Mouse (Mus musculus): ENCODE measurements around the gene Hist2h3c1.
"Not testable (repeated sequence)": the region's sequence is repeated elsewhere in the genome, so short reads cannot be mapped to it uniquely, and the experiment has no call there.

The Hist2h3c1 gene

GRCm38 (mm10) chr3:96246427-96246856 is at the start of gene Hist2h3c1:
Gene Hist2h3c1 (plus strand): TSS chr3:96246685.
- not testable (repeated sequence) for DNase-seq (ENCODE audit: low spot score in 2 of 2)

GRCm38 (mm10) chr3:96197129-96197749 is 49.2 kb upstream of the Hist2h3c1 start:
- peak; percentile 72 to 86 for DNase-seq (ENCODE audit: low spot score in 2 of 2)

- no peak for DNase-seq (ENCODE audit: low spot score in 2 of 2)
Observed at GRCm38 (mm10) chr3:96198181-96198580, 48.3 kb upstream of the Hist2h3c1 start.

DNA sequence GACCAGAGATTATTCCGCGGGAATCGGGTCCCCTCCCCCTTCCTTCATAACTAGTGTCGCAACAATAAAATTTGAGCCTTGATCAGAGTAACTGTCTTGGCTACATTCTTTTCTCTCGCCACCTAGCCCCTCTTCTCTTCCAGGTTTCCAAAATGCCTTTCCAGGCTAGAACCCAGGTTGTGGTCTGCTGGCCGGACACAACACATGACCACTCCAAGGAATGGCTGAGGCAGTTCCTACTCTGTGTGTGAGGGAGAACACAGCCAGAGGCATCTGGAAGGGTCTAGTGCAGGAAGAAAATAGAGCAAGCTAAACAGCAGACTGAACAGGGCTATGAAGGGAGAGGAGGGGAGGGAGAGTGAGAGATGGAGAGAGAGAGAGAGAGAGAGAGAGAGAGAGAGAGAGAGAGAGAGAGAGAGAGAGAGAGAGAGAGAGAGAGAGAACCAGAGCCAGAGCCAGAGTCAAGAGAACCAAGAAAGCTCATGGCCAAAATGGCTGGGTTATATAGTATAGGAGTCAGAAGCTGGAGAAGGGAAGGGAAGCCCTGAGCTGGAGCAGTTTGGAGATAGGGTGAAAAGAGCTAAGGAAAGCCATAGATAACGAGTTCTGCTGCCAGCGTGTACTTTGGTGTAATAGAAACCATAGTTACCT is 47.8 kb upstream of the Hist2h3c1 start:
- not testable (repeated sequence) for DNase-seq (ENCODE audit: low spot score in 2 of 2)

DNA sequence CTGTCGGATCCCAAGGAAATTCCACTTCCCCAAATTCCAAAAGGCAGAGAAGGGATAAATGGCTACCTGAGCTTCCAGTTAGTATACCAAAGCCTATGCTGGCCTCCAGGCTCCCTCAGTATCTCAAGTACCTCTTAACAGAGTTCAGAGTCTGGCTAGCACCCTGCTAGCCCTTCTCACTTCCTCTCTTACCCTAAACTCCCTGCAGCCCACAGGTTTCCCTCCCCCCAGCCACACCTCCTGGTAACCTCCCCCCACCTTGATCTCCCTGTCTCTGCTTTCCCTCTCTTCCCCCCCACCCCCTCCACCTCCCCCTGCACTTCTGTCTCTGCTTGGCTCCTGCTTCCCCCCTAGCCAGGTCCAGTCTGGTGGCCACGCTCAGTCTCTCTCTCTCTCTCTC is 46.8 kb upstream of the Hist2h3c1 start:
- DNase-seq (ENCODE audit: low spot score in 2 of 2), result no peak

DNA sequence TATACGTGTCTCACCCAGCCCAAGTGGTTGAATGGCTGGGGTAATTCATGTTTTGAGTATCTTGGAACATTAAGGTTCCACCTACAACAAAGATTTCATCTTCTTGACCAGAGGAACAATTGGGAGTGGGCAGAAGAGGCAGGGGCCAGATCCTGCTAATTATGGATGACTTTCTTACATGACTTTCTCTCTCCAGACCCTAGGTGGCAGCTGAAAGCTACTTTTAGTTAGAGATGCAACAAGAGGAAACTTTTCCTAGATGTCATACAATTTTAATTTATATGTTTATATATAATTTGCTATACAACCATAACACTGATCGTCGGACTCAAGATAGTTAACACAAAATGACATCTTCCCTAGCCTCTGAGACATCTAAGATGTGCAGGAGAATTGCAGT is 38.7 kb upstream of the Hist2h3c1 start:
- no peak for DNase-seq (ENCODE audit: low spot score in 2 of 2)

DNA sequence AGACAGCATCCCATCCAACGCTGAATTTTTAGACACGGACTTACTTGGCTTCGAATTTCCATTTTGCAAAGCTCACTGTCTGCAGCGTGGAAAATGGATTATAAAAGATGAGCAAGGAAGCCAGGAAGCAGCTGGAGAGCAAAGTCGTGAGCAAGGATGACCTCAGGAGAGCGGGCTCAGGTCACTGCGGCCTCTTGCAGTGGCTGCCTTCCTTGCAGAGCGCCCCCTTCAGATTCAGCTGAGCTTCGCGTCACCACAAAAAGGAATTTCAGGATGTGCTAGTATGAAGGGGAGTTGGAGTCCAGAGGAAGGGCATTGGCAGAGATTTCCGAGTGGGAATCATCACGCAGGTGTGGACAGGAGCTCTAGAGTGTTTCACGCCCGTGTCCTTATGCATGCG is 37.2 kb upstream of the Hist2h3c1 start:
- DNase-seq (ENCODE audit: low spot score in 2 of 2), result no peak

DNA sequence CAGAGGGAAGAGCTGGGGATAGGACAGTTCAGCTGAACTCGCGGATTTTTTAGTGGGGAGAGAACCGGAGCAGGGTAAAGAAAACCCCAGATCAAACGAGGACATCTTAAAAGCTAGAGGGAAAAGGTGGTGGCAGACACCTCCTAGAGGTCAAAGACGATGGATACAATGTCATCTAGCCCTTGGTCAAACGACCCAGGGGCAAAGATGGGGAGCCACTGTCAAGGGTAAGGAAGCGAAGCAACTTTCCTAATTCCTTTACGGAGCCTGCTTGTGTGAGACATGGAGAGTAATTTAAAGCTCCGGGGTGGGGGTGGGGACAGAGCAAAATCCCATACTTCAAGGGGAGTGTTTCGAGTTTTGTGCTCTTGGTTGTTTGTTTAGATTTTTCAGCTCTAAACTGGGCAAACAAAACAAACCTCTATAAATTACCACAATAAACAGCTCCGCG is 27.3 kb upstream of the Hist2h3c1 start:
- DNase-seq (ENCODE audit: low spot score in 2 of 2), result peak; percentile 54 to 65

- peak; percentile 81 to 91 for DNase-seq (ENCODE audit: low spot score in 2 of 2)
Observed at GRCm38 (mm10) chr3:96219661-96220130, 26.8 kb upstream of the Hist2h3c1 start, which contains the start of the genes Bola1 and Hist2h2ab. Gene Bola1 (minus strand): TSS chr3:96219709. Gene Hist2h2ab (plus strand): TSS chr3:96219865.

DNA sequence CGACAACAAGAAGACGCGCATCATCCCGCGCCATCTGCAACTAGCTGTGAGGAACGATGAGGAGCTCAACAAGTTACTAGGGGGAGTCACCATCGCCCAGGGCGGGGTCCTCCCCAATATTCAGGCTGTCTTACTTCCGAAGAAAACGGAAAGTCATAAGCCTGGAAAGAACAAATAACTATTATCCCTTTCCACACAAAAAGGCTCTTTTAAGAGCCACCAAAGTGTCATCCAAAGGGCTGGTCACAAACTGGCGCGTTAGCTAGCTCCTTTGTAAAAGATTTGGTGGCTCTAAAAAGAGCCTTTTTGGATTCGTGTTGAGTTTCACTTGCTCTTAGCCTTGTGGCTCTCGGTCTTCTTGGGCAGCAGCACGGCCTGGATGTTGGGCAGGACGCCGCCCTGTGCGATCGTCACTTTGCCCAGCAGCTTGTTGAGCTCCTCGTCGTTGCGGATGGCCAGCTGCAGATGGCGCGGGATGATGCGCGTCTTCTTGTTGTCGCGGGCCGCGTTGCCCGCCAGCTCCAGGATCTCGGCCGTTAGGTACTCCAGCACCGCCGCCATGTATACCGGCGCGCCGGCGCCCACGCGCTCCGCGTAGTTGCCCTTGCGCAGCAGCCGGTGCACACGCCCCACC is 26.2 kb upstream of the Hist2h3c1 start:
- DNase-seq (ENCODE audit: low spot score in 2 of 2), result not testable (repeated sequence)

DNA sequence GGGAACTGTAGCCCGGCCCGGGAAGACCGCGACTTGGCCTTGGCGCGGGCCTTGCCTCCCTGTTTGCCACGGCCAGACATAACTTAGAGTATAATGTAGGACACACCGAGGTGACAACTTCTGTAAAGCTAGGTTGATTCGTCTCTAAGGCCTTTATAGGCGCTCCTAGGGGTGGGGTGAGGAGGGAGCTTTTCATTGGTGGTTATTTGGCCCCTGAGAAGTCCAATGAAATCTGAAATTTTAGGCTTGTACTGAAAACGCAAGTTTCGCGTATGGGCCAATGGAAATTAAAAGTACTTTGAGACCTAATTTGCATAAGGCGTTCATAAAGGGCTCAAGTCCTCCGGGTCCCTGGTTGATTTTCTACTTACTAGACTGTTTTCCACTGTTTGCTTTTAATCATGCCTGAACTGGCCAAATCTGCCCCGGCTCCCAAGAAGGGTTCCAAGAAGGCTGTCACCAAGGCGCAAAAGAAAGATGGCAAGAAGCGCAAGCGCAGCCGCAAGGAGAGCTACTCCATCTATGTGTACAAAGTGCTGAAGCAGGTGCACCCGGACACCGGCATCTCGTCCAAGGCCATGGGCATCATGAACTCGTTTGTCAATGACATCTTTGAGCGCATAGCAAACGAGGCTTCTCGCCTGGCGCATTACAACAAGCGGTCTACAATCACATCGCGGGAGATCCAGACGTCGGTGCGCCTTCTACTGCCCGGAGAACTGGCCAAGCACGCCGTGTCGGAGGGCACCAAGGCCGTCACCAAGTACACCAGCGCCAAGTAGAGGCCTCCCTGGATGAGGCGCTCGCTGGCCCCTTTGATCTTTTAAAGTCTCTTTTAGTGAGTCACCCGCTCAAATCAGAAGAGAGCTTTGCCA is 25.5 kb upstream of the Hist2h3c1 start, which contains the start of the genes Hist2h2ac and Hist2h2be:
TSS of gene Hist2h2ac (minus strand) at position 116 of the 875 bp plus-strand sequence.
TSS of gene Hist2h2be (plus strand) at position 355 of the 875 bp plus-strand sequence.
- peak; percentile 88 to 96 for DNase-seq (ENCODE audit: low spot score in 2 of 2)

DNA sequence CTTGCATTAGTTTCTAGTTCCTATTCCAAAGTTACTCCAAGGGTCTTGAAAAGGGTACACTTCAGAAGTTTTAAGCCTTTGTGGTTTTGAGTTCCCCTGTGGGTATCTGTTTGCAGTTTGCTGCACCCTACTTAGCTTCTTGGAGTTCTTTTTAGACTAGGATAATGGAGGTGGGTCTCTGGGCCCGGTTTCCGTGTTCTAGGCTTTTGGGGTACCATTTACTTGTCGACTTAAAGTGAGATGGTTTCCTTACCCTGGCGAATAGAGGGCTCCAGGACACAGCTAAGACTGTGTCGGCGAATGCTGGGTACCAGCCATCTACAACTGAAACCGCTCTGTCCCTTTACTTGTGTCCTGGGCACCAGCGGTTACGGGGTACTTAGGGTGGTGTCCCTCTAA is 24.8 kb upstream of the Hist2h3c1 start:
- DNase-seq (ENCODE audit: low spot score in 2 of 2), result peak; percentile 62 to 75

- DNase-seq (ENCODE audit: low spot score in 2 of 2), result peak in 1 of 2 experiments; percentile 17
Observed at GRCm38 (mm10) chr3:96222774-96223173, 23.7 kb upstream of the Hist2h3c1 start.

- DNase-seq (ENCODE audit: low spot score in 2 of 2), result no peak
Observed at GRCm38 (mm10) chr3:96225421-96225820, 21.1 kb upstream of the Hist2h3c1 start.

DNA sequence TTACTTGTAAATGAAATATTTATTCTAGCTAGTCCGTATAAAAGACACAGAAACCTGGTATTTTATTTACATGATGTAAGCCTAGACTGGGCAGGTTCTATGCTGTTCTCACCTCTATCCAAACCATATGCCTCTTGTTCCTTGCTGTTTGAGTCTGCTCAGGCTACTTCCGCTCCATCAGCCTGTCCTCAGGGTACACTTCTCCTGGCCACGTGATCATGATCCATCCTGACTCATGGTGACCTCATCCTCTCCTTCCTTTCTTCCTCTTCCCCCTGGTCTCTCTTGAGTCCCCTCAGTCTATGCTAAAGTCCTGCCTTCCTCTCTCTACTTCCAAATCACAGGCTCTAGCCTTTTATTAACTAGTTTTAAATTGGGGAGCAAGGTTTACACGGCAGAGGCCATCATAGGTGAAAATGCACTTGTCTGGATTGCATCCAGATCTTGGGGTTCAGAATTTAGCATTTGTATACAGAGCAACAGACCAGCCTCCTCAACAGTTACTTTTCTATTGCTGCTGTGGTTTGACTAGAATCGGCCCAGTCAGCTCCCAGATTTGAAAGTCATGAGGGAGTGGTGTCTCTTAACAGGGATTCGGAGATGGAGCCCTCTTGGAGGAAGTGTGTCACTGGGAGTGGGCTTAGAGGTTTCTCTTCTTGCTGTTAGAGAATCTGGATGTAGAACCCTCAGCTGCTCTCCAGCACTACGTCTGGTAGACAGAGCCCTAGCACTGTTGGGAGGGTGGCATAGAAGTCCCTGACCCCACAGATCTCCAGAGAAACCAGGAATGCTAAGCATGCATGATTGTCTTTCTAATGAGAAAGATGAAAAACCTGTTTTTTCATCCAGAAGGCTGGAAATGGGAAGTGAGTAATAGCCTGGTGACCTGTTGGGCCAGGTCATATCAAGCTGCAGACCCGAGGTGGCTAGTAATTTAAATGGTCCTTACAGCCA is 19.5 kb upstream of the Hist2h3c1 start:
- DNase-seq (ENCODE audit: low spot score in 2 of 2), result no peak

DNA sequence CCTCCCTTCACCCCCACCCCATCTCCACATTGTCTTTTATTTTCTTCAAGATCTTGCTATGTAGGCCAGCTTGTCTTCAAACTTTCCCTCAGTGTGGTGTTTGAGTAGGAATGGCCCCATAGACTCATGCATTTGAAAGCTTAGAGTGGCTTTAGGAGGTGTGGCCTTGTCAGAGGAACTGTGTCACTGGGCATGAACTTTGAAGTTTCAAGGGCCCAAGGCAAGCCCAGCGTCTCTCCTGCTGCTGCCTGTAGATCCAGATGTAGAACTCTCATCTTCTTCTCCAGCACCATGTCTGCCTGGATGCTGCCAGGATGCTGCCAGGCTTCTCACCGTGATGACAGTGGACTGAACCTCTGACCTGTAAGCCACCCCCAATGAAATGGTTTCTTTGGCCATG is 17.7 kb upstream of the Hist2h3c1 start:
- no peak for DNase-seq (ENCODE audit: low spot score in 2 of 2)

- no peak for DNase-seq (ENCODE audit: low spot score in 2 of 2)
Observed at GRCm38 (mm10) chr3:96230404-96230803, 16.1 kb upstream of the Hist2h3c1 start.

GRCm38 (mm10) chr3:96230910-96231757 is 15.4 kb upstream of the Hist2h3c1 start:
- DNase-seq (ENCODE audit: low spot score in 2 of 2), result no peak

DNA sequence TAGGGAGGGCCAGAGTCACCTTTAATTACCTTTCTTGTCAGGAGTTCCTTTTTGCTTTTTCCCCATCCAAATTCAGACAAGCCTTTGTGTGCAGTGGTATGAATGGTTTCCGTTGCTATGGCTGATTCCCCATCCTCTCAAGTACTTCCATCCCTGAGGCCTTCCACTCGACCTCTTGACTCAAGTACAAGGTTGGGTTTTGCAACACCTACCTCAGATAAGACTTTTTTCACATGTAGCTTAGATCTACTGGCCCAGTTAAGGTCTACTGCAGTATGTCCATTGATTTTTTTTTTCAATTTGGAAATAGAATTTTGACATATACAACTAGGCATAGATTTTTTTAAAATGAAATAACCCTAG is 14.7 kb upstream of the Hist2h3c1 start:
- no peak for DNase-seq (ENCODE audit: low spot score in 2 of 2)
